Mouse (Mus musculus): ENCODE results near the gene Dmd. TPM values are rescaled to one million over a fixed set of nuclear protein-coding genes. Genes with fewer than 3 reads are reported as not detected.
A peak's percentile ranks its signal among the peaks of the same experiment; 100 is the strongest.

Gene Dmd
- total RNA-seq, 2 experiments from 2014 or later: 72.6 to 75.0 TPM

GRCm38 (mm10) chrX:85093354-85093753 is 2144.7 kb downstream of the Dmd start:
- no peak overlapping the region for H3K4me3 ChIP-seq
- DNase-seq (ENCODE audit: low spot score in 2 of 2): no peak
- no peak overlapping the region for H3K27ac ChIP-seq
- no peak for TF ChIP-seq CTCF (conservative IDR thresholded peaks at IDR 0.05)

DNA sequence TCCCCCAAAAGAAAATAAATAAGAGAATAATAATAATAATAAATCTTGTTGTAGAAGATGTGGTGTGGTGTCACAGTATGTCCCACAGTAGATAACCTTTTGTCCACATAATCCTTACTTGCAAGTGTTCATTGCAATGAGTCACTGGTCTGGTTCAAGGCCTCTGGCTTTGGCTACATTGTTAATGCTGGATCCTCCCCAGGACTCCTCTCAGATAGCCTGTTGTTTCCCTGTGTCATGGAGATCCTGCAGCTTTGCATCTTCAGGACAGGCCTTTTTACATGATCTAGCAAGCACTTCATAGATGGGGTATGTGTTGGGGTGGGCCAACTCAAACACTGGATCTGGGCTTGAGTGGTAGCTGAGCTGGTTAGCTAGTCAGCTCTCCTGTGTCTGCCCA is 2150.0 kb downstream of the Dmd start:
- no peak overlapping the region for H3K4me3 ChIP-seq
- no peak for TF ChIP-seq CTCF (conservative IDR thresholded peaks at IDR 0.05)
- DNase-seq (ENCODE audit: low spot score in 2 of 2): no peak
- no peak overlapping the region for H3K27ac ChIP-seq

DNA sequence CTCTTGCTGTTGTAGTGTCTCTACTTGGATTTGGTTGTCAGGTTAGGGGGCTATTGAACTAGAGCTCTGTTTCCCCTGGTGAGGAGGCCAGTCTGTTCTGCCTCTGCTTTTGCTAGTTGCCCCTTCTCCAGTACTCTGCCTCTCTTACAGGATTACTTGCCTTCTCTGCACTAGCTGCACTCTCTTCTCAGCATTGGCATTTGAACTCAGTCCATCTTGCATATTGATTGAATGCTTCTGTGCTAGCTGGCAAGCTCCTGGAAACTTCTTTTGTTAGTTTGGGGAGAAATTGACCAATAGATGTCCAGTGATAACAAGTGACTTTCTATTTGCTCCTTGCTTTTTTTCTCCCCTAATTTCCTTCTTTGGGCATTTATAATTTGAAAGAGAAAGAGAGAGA is 2163.7 kb downstream of the Dmd start:
- no peak for TF ChIP-seq CTCF (conservative IDR thresholded peaks at IDR 0.05)
- H3K27ac ChIP-seq: peak overlapping the region; percentile 59; the same call in 1 of the 2 replicates
- DNase-seq (ENCODE audit: low spot score in 2 of 2): no peak
- H3K4me3 ChIP-seq: no peak overlapping the region

- TF ChIP-seq CTCF (conservative IDR thresholded peaks at IDR 0.05): no peak
- Histone ChIP-seq H3K27ac (no peak overlapping the region), H3K4me3 (no peak overlapping the region)
- DNase-seq (ENCODE audit: low spot score in 2 of 2): no peak
Measured at GRCm38 (mm10) chrX:85132706-85133105, 2184.0 kb downstream of the Dmd start.

GRCm38 (mm10) chrX:85137293-85137692 is 2188.6 kb downstream of the Dmd start:
- TF ChIP-seq CTCF (conservative IDR thresholded peaks at IDR 0.05): peak; percentile 53
- no peak overlapping the region for H3K27ac ChIP-seq
- no peak overlapping the region for H3K4me3 ChIP-seq
- no peak for DNase-seq (ENCODE audit: low spot score in 2 of 2)

- no peak overlapping the region for H3K27ac ChIP-seq
- peak; percentile 56 for TF ChIP-seq CTCF (conservative IDR thresholded peaks at IDR 0.05)
- DNase-seq (ENCODE audit: low spot score in 2 of 2): no peak
- H3K4me3 ChIP-seq: no peak overlapping the region
Measured at GRCm38 (mm10) chrX:85171264-85171663, 2222.6 kb downstream of the Dmd start.

- Histone ChIP-seq H3K4me3 (no peak overlapping the region), H3K27ac (no peak overlapping the region)
- no peak for TF ChIP-seq CTCF (conservative IDR thresholded peaks at IDR 0.05)
- no peak for DNase-seq (ENCODE audit: low spot score in 2 of 2)
Measured at GRCm38 (mm10) chrX:85187565-85187964, 2238.9 kb downstream of the Dmd start.

DNA sequence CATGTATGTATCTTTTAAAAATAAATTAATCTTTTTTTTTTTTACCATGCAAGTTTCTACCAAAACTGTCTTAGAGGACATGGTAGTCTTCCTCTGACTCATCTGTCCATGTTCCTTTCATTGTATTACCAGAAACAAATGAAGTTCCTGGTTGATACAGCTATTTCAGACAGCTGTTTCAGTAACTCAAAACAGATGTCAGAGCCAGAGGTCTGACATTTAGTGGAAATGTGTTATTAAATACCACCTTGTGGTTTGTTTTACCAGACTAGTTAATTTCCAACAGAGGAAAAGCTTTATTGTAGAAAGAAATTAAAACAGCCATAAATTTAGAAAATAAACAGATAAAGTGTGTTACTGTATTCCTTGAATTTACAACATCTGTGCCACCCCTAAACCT is 2245.2 kb downstream of the Dmd start:
- Histone ChIP-seq H3K27ac (no peak overlapping the region), H3K4me3 (no peak overlapping the region)
- no peak for TF ChIP-seq CTCF (conservative IDR thresholded peaks at IDR 0.05)
- no peak for DNase-seq (ENCODE audit: low spot score in 2 of 2)

DNA sequence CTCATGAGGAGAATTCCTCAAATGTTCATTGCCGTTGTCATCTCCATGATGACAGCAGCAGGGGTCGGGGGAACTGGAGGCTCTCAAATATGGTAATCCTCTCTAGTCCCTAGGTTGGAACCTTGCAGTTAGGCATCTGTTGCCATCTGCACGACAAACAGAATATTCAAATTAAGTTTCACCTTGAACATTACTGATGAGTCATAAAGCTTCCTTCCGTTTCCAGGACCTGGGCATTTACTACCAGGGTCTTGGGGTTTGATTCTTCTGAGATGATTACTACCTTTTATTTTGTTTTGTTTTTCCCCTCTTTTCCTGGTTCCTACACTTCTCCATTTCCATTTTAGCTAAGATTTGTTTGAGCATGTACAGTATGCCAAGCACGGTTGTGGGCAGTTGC is 2249.0 kb downstream of the Dmd start:
- no peak for TF ChIP-seq CTCF (conservative IDR thresholded peaks at IDR 0.05)
- Histone ChIP-seq H3K4me3 (no peak overlapping the region), H3K27ac (peak overlapping the region; percentile 18; the same call in 1 of the 2 replicates)
- DNase-seq (ENCODE audit: low spot score in 2 of 2): no peak

DNA sequence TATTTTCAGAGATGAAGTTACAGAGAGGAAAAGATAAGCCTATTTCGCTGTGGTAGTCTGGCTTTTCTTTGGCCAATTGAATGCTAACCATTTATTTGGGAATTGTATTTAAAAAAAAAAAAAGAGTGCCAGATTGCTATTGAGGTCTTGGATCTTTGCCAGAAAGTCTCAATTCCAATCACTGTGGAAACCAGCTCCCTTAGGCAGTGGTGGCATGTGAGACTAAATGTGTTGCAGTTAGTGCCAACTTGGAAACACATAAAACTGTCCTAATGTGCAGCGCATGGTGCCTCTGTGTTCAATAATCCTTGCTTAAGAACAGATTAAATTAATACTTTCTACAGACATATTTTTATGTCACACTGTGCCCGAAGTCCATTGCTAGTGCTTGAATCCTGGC is 2250.7 kb downstream of the Dmd start:
- no peak overlapping the region for H3K4me3 ChIP-seq
- H3K27ac ChIP-seq: peak overlapping the region; percentile 61
- no peak for TF ChIP-seq CTCF (conservative IDR thresholded peaks at IDR 0.05)
- peak in 1 of 2 experiments; percentile 39 for DNase-seq (ENCODE audit: low spot score in 2 of 2)

GRCm38 (mm10) chrX:85207001-85207400 is 2258.3 kb downstream of the Dmd start:
- no peak for DNase-seq (ENCODE audit: low spot score in 2 of 2)
- Histone ChIP-seq H3K4me3 (no peak overlapping the region), H3K27ac (no peak overlapping the region)
- TF ChIP-seq CTCF (conservative IDR thresholded peaks at IDR 0.05): no peak

- Histone ChIP-seq H3K27ac (no peak overlapping the region), H3K4me3 (no peak overlapping the region)
- TF ChIP-seq CTCF (conservative IDR thresholded peaks at IDR 0.05): no peak
- DNase-seq (ENCODE audit: low spot score in 2 of 2): no peak
Measured at GRCm38 (mm10) chrX:85226883-85227282, 2278.2 kb downstream of the Dmd start.

GRCm38 (mm10) chrX:85249379-85249778 is 2300.7 kb downstream of the Dmd start, which contains the start of gene Fthl17a:
TSS of gene Fthl17a (plus strand) at chrX:85249679.
- no peak for TF ChIP-seq CTCF (conservative IDR thresholded peaks at IDR 0.05)
- no peak within 1 kb of the TSS for H3K27ac ChIP-seq

More at GRCm38 (mm10) chrX:85249379-85249778, 2300.7 kb downstream of the Dmd start, which contains the start of gene Fthl17a:
- no peak for DNase-seq (ENCODE audit: low spot score in 2 of 2)
- no peak within 1 kb of the TSS for H3K4me3 ChIP-seq

Data from layer of hippocampus, adult 2 months (tissue).